Mouse (Mus musculus): ENCODE measurements around the gene Lgals3. TPM values are rescaled to one million over a fixed set of nuclear protein-coding genes. Genes with fewer than 3 reads are reported as not detected.

Lgals3 gene
- polyA plus RNA-seq, 1 experiment from 2014 or later: 0.94 TPM

GRCm38 (mm10) chr14:47371689-47372088, 4.1 kb downstream of the Lgals3 start:
- H3K4me1 ChIP-seq: peaks cover 15% of the 10 kb centered on the region
- no peak overlapping the region for H3K27ac ChIP-seq (replicated peaks)
- H3K36me3 ChIP-seq: no peaks in the 10 kb centered on the region
- H3K9me3 ChIP-seq: no peaks in the 10 kb centered on the region
- no peak overlapping the region for H3K9ac ChIP-seq (replicated peaks)
- H3K4me2 ChIP-seq (replicated peaks): no peak overlapping the region
- no peak overlapping the region for H3K4me3 ChIP-seq
- ATAC-seq (ENCODE audit: low FRiP score, low read depth): no peak
- peaks cover 17% of the 10 kb centered on the region for H3K27me3 ChIP-seq
- 69% methylated on average over 6 of the region's 6 CpGs for WGBS

GRCm38 (mm10) chr14:47373728-47374678, 6.5 kb downstream of the Lgals3 start:
- Histone ChIP-seq H3K27me3 (peaks cover 17% of the 10 kb centered on the region), H3K27ac (replicated peaks) (no peak overlapping the region), H3K36me3 (no peaks in the 10 kb centered on the region), H3K4me1 (peaks cover 8% of the 10 kb centered on the region), H3K9me3 (no peaks in the 10 kb centered on the region), H3K9ac (replicated peaks) (no peak overlapping the region), H3K4me3 (peak overlapping the region; percentile 22), H3K4me2 (replicated peaks) (peak overlapping the region; percentile 55)
- no peak for ATAC-seq (ENCODE audit: low FRiP score, low read depth)
- 19% methylated on average over 47 of the region's 49 CpGs for WGBS

GRCm38 (mm10) chr14:47376526-47376925, 9.0 kb downstream of the Lgals3 start:
- Histone ChIP-seq H3K9ac (replicated peaks) (no peak overlapping the region), H3K27me3 (peaks cover 17% of the 10 kb centered on the region), H3K36me3 (no peaks in the 10 kb centered on the region), H3K4me3 (no peak overlapping the region), H3K27ac (replicated peaks) (no peak overlapping the region), H3K9me3 (no peaks in the 10 kb centered on the region), H3K4me2 (replicated peaks) (no peak overlapping the region), H3K4me1 (peaks cover 8% of the 10 kb centered on the region)
- no peak for ATAC-seq (ENCODE audit: low FRiP score, low read depth)
- WGBS: 70% methylated on average over 2 of the region's 2 CpGs

- no peak overlapping the region for H3K9ac ChIP-seq (replicated peaks)
- H3K27me3 ChIP-seq: peaks cover 14% of the 10 kb centered on the region
- no peak overlapping the region for H3K27ac ChIP-seq (replicated peaks)
- H3K4me1 ChIP-seq: peaks cover 8% of the 10 kb centered on the region
- no peaks in the 10 kb centered on the region for H3K9me3 ChIP-seq
- H3K36me3 ChIP-seq: no peaks in the 10 kb centered on the region
- ATAC-seq (ENCODE audit: low FRiP score, low read depth): no peak
- no peak overlapping the region for H3K4me2 ChIP-seq (replicated peaks)
- no peak overlapping the region for H3K4me3 ChIP-seq
- 84% methylated on average over 7 of the region's 7 CpGs for WGBS
Observed at GRCm38 (mm10) chr14:47378336-47378735, 10.8 kb downstream of the Lgals3 start.

GRCm38 (mm10) chr14:47383911-47384310, 16.4 kb downstream of the Lgals3 start:
- Histone ChIP-seq H3K36me3 (peaks cover 32% of the 10 kb centered on the region), H3K9me3 (no peaks in the 10 kb centered on the region), H3K27ac (replicated peaks) (no peak overlapping the region), H3K4me2 (replicated peaks) (no peak overlapping the region), H3K27me3 (no peaks in the 10 kb centered on the region), H3K9ac (replicated peaks) (no peak overlapping the region), H3K4me1 (no peaks in the 10 kb centered on the region), H3K4me3 (no peak overlapping the region)
- WGBS: 86% methylated on average over 7 of the region's 7 CpGs
- ATAC-seq (ENCODE audit: low FRiP score, low read depth): no peak

GRCm38 (mm10) chr14:47384653-47385052, 17.1 kb downstream of the Lgals3 start:
- Histone ChIP-seq H3K27ac (replicated peaks) (no peak overlapping the region), H3K4me2 (replicated peaks) (no peak overlapping the region), H3K9ac (replicated peaks) (no peak overlapping the region), H3K9me3 (no peaks in the 10 kb centered on the region), H3K4me3 (no peak overlapping the region), H3K27me3 (no peaks in the 10 kb centered on the region), H3K36me3 (peaks cover 39% of the 10 kb centered on the region), H3K4me1 (no peaks in the 10 kb centered on the region)
- WGBS: 87% methylated on average over 10 of the region's 10 CpGs
- ATAC-seq (ENCODE audit: low FRiP score, low read depth): no peak

- Histone ChIP-seq H3K4me2 (replicated peaks) (no peak overlapping the region), H3K36me3 (peaks cover 53% of the 10 kb centered on the region), H3K9me3 (no peaks in the 10 kb centered on the region), H3K27me3 (no peaks in the 10 kb centered on the region), H3K4me1 (no peaks in the 10 kb centered on the region), H3K27ac (replicated peaks) (no peak overlapping the region), H3K9ac (replicated peaks) (no peak overlapping the region), H3K4me3 (no peak overlapping the region)
- no peak for ATAC-seq (ENCODE audit: low FRiP score, low read depth)
- 92% methylated on average over 11 of the region's 11 CpGs for WGBS
Observed at GRCm38 (mm10) chr14:47386125-47386524, 18.6 kb downstream of the Lgals3 start.

GRCm38 (mm10) chr14:47393354-47394094, 26.0 kb downstream of the Lgals3 start:
- Histone ChIP-seq H3K36me3 (peaks cover 91% of the 10 kb centered on the region), H3K4me1 (no peaks in the 10 kb centered on the region), H3K9me3 (no peaks in the 10 kb centered on the region), H3K4me3 (no peak overlapping the region), H3K27ac (replicated peaks) (no peak overlapping the region), H3K9ac (replicated peaks) (no peak overlapping the region), H3K4me2 (replicated peaks) (no peak overlapping the region), H3K27me3 (no peaks in the 10 kb centered on the region)
- WGBS: 94% methylated on average over 10 of the region's 10 CpGs
- ATAC-seq (ENCODE audit: low FRiP score, low read depth): no peak

GRCm38 (mm10) chr14:47395007-47395406, 27.5 kb downstream of the Lgals3 start:
- Histone ChIP-seq H3K4me3 (no peak overlapping the region), H3K9ac (replicated peaks) (no peak overlapping the region), H3K4me1 (no peaks in the 10 kb centered on the region), H3K27ac (replicated peaks) (no peak overlapping the region), H3K4me2 (replicated peaks) (no peak overlapping the region), H3K27me3 (no peaks in the 10 kb centered on the region), H3K9me3 (no peaks in the 10 kb centered on the region), H3K36me3 (peaks cover 90% of the 10 kb centered on the region)
- 96% methylated on average over 6 of the region's 6 CpGs for WGBS
- no peak for ATAC-seq (ENCODE audit: low FRiP score, low read depth)

GRCm38 (mm10) chr14:47395462-47396026, 28.0 kb downstream of the Lgals3 start:
- Histone ChIP-seq H3K4me1 (no peaks in the 10 kb centered on the region), H3K9me3 (no peaks in the 10 kb centered on the region), H3K36me3 (peaks cover 90% of the 10 kb centered on the region), H3K9ac (replicated peaks) (no peak overlapping the region), H3K27ac (replicated peaks) (no peak overlapping the region), H3K27me3 (no peaks in the 10 kb centered on the region), H3K4me3 (no peak overlapping the region), H3K4me2 (replicated peaks) (no peak overlapping the region)
- 82% methylated on average over 15 of the region's 15 CpGs for WGBS
- no peak for ATAC-seq (ENCODE audit: low FRiP score, low read depth)

- Histone ChIP-seq H3K4me1 (no peaks in the 10 kb centered on the region), H3K4me3 (no peak overlapping the region), H3K9ac (replicated peaks) (no peak overlapping the region), H3K9me3 (no peaks in the 10 kb centered on the region), H3K27ac (replicated peaks) (no peak overlapping the region), H3K27me3 (no peaks in the 10 kb centered on the region), H3K36me3 (peaks cover 87% of the 10 kb centered on the region), H3K4me2 (replicated peaks) (no peak overlapping the region)
- no peak for ATAC-seq (ENCODE audit: low FRiP score, low read depth)
- 74% methylated on average over 5 of the region's 5 CpGs for WGBS
Observed at GRCm38 (mm10) chr14:47396165-47396652, 28.7 kb downstream of the Lgals3 start.

GRCm38 (mm10) chr14:47402735-47403134, 35.2 kb downstream of the Lgals3 start:
- 94% methylated on average over 8 of the region's 8 CpGs for WGBS
- H3K4me1 ChIP-seq: no peaks in the 10 kb centered on the region
- no peak overlapping the region for H3K27ac ChIP-seq (replicated peaks)
- no peak for ATAC-seq (ENCODE audit: low FRiP score, low read depth)
- no peak overlapping the region for H3K4me2 ChIP-seq (replicated peaks)
- peaks cover 89% of the 10 kb centered on the region for H3K36me3 ChIP-seq
- H3K4me3 ChIP-seq: no peak overlapping the region
- H3K9ac ChIP-seq (replicated peaks): no peak overlapping the region
- no peaks in the 10 kb centered on the region for H3K9me3 ChIP-seq
- no peaks in the 10 kb centered on the region for H3K27me3 ChIP-seq

Data from midbrain, embryonic 12.5 days (tissue).